Mouse (Mus musculus) olfactory bulb, adult 2 months (tissue): ENCODE results near the gene Pax7.

ENCODE experiments used
- CTCF ChIP-seq: fragments of 200-500 bp; IDR thresholded peaks from 2 replicates; pipeline ENCODE4 v1.5.1; 2012; ENCODE audit warnings: low read depth, mild to moderate bottlenecking, low read length, moderate library complexity; ENCODE audit not compliant: insufficient read depth
- POLR2A ChIP-seq: fragments of 200-500 bp; IDR thresholded peaks from 2 replicates; pipeline ENCODE4 v1.6.1; 2012; ENCODE audit warnings: mild to moderate bottlenecking, low read depth, low read length, moderate library complexity; ENCODE audit not compliant: insufficient read depth

- no peak for TF ChIP-seq CTCF
- no peak for TF ChIP-seq POLR2A
These were observed 33.8 kb downstream of the Pax7 start for GRCm38 (mm10) chr4:139799436-139800100.
